Mouse (Mus musculus) olfactory bulb, adult 2 months (tissue): ENCODE data around the gene Rasl10b. TPM values are rescaled to one million over a fixed set of nuclear protein-coding genes. Genes with fewer than 3 reads are reported as not detected.

Source experiments
- H3K27ac ChIP-seq: fragments of 200-500 bp; 2 replicates; pipeline ENCODE4 v1.5.1; 2012; ENCODE audit warnings: low read depth, low read length; ENCODE audit not compliant: insufficient read depth
- H3K4me1 ChIP-seq: fragments of 200-500 bp; 2 replicates; pipeline ENCODE4 v1.6.1; 2012; ENCODE audit warnings: low read length; ENCODE audit not compliant: control insufficient read depth, insufficient read depth
- H3K4me3 ChIP-seq: fragments of 200-500 bp; 2 replicates; pipeline ENCODE4 v1.5.1; 2012; ENCODE audit warnings: mild to moderate bottlenecking, low read depth, low read length, moderate library complexity; ENCODE audit not compliant: insufficient read depth
- CTCF ChIP-seq: fragments of 200-500 bp; IDR thresholded peaks from 2 replicates; pipeline ENCODE4 v1.5.1; 2012; ENCODE audit warnings: low read depth, mild to moderate bottlenecking, low read length, moderate library complexity; ENCODE audit not compliant: insufficient read depth
- POLR2A ChIP-seq: fragments of 200-500 bp; IDR thresholded peaks from 2 replicates; pipeline ENCODE4 v1.6.1; 2012; ENCODE audit warnings: mild to moderate bottlenecking, low read depth, low read length, moderate library complexity; ENCODE audit not compliant: insufficient read depth
- WGBS: fragments of 180-500 bp; shearing (Covaris S2); methylation state at CpG from one replicate; pipeline ENCODE4 v1.1.7; 2018; 5-methylcytosine and 5-hydroxymethylcytosine counted together
- polyA plus RNA-seq: library from polyadenylated mRNA; stranded (reverse); fragments of >200 nt; gene quantifications from 2 replicates; pipeline ENCODE4 v1.2.4, GENCODE M21; 2012; ENCODE audit warnings: low replicate concordance; ENCODE audit not compliant: missing spikeins, insufficient read depth, insufficient read length

The Rasl10b gene
- polyA plus RNA-seq, 1 experiment, result 96.6 TPM

- Histone ChIP-seq H3K4me1 (peaks cover 14% of the 10 kb centered on the region), H3K27ac (no peak overlapping the region)
- 45% methylated on average over 11 of the region's 11 CpGs for WGBS
These were observed 58.2 kb downstream of the Rasl10b start for GRCm38 (mm10) chr11:83467120-83467652.

DNA sequence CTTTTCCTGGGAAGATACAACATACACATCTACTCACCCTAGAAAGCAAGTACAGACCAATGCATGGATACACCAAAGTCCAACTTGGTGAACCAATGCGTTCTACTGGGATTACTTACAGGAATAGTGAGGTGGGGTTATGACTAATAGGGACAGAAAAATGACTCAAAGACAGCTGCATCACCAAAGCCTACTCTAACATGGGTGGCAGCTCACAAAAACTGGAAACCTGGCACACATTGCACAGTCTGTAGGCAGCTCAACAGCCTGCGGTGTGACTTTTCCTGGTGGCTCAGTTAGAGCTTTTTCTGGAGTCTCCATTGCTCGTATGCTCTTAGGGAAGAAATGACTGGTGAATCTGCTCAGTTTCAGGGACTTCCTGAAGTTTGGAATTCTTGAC, 59.8 kb downstream of the Rasl10b start:
- TF ChIP-seq CTCF (no peak), POLR2A (no peak)
- Histone ChIP-seq H3K4me3 (no peak overlapping the region), H3K4me1 (peaks cover 7% of the 10 kb centered on the region; the same call in 1 of the 2 replicates), H3K27ac (no peak overlapping the region)
- WGBS, result 87% methylated on average over 3 of the region's 3 CpGs

More at GRCm38 (mm10) chr11:83467120-83467652, 58.2 kb downstream of the Rasl10b start:
- H3K4me3 ChIP-seq, result no peak overlapping the region
- TF ChIP-seq POLR2A (no peak), CTCF (no peak)

Other genes starting within 250 kb of the Rasl10b start
- not detected in 2 replicates for gene Slfn4, start 234.0 kb upstream of the Rasl10b start, polyA plus RNA-seq
- not detected in 2 replicates for gene Slfn3, start 217.8 kb upstream of the Rasl10b start, polyA plus RNA-seq
- gene Slfn14, start 122.4 kb upstream of the Rasl10b start, polyA plus RNA-seq, result not detected in 2 replicates
- gene Ap2b1, start 110.1 kb upstream of the Rasl10b start, polyA plus RNA-seq, result 546 TPM in 1 of 2 replicates, not detected in the other
- gene Pex12, start 106.6 kb upstream of the Rasl10b start, polyA plus RNA-seq, result not detected in 2 replicates
- not detected in 2 replicates for gene Gas2l2, start 20.3 kb downstream of the Rasl10b start, polyA plus RNA-seq
- not detected in 2 replicates for gene 1700020L24Rik, start 28.5 kb downstream of the Rasl10b start, polyA plus RNA-seq
- gene Mmp28, start 53.9 kb downstream of the Rasl10b start, polyA plus RNA-seq, result not detected in 2 replicates
- gene Taf15, start 63.9 kb downstream of the Rasl10b start, polyA plus RNA-seq, result not detected in 2 replicates
- not detected in 2 replicates for gene Heatr9, start 113.0 kb downstream of the Rasl10b start, polyA plus RNA-seq
- not detected in 2 replicates for gene Ccl5, start 121.4 kb downstream of the Rasl10b start, polyA plus RNA-seq
- gene Ccl9, start 169.5 kb downstream of the Rasl10b start, polyA plus RNA-seq, result not detected in 2 replicates
- gene Ccl6, start 183.9 kb downstream of the Rasl10b start, polyA plus RNA-seq, result not detected in 2 replicates
- not detected in 2 replicates for gene Rpl9-ps1, start 236.5 kb downstream of the Rasl10b start, polyA plus RNA-seq
- gene Ccl3, start 240.2 kb downstream of the Rasl10b start, polyA plus RNA-seq, result not detected in 2 replicates